ENCODE assay signal across 30 mouse cellular contexts in the genomic region with DNA sequence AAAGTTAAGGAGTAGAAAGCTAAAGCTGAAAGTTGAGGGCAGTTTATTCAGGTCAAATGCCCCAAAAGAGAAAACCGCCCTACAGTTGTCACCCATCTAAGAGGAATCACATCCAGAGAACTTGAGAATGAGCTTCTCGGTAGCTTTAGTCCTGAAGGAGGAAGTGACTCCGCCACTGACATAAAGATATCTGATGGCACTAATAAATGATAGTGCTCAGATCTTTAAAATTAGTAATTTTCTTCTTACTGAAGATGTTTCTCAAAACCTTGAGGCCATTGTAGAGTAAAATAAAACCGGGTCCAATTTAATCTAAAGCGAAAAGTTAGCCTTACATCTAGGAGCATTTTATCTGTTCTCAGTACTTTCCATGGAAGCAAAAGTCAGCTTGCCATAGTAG.
"Had no signal": no experiment of that assay in that cellular context is flagged by ENCODE, and none has a peak within 500 bp of the region (broad histone marks: within the 10 kb centered on the region; RNA-seq: fewer than 3 reads in every experiment).

No protein-coding gene starts in this region.

- H3K9me3 ChIP-seq: heart, embryonic 12.5 days; heart, embryonic 13.5 days; heart, embryonic 15.5 days; hindbrain, embryonic 10.5 days; hindbrain, embryonic 12.5 days; hindbrain, embryonic 13.5 days; hindbrain, embryonic 15.5 days; intestine, embryonic 15.5 days; kidney, embryonic 15.5 days had no signal

- H3K4me1 ChIP-seq: heart, embryonic 12.5 days; heart, embryonic 13.5 days; heart, embryonic 15.5 days; hindbrain, embryonic 10.5 days; hindbrain, embryonic 12.5 days; hindbrain, embryonic 13.5 days; hindbrain, embryonic 15.5 days; intestine, embryonic 15.5 days; kidney, embryonic 15.5 days had no signal

- H3K9ac ChIP-seq: heart, embryonic 12.5 days; heart, embryonic 13.5 days; heart, embryonic 15.5 days; hindbrain, embryonic 12.5 days; hindbrain, embryonic 13.5 days; hindbrain, embryonic 14.5 days; hindbrain, embryonic 15.5 days; intestine, embryonic 15.5 days; kidney, embryonic 15.5 days had no signal

- H3K4me3 ChIP-seq: heart, embryonic 12.5 days; heart, embryonic 13.5 days; heart, embryonic 15.5 days; hindbrain, embryonic 10.5 days; hindbrain, embryonic 12.5 days; hindbrain, embryonic 13.5 days; hindbrain, embryonic 15.5 days; intestine, embryonic 15.5 days; kidney, embryonic 15.5 days; layer of hippocampus, adult 2 months; left cerebral cortex, adult 2 months had no signal

- H3K27ac ChIP-seq: heart, embryonic 13.5 days; heart, embryonic 15.5 days; hindbrain, embryonic 10.5 days; hindbrain, embryonic 12.5 days; hindbrain, embryonic 13.5 days; hindbrain, embryonic 14.5 days; hindbrain, embryonic 15.5 days; hindbrain, postnatal 0 days; intestine, embryonic 15.5 days; kidney, embryonic 15.5 days; kidney, postnatal 0 days; layer of hippocampus, adult 2 months; left cerebral cortex, adult 2 months had no signal

- DNase-seq: heart, postnatal 10 days; heart, postnatal 14 days; heart, postnatal 36 days; heart, postnatal 4 days; kidney, adult 11 months; kidney, adult 18-20 months; kidney, adult 2 months; kidney, adult 8-10 months; kidney, adult 9 months; kidney, postnatal 10 days; kidney, postnatal 14 days; kidney, postnatal 25 days; kidney, postnatal 36 days; kidney, postnatal 4 days; layer of hippocampus, adult 9-11 months; layer of hippocampus, postnatal 36 days had no signal

- H3K36me3 ChIP-seq: heart, embryonic 12.5 days; heart, embryonic 13.5 days; heart, embryonic 15.5 days; hindbrain, embryonic 10.5 days; hindbrain, embryonic 12.5 days; hindbrain, embryonic 13.5 days; hindbrain, embryonic 15.5 days; intestine, embryonic 15.5 days; kidney, embryonic 15.5 days had no signal

- H3K27me3 ChIP-seq: heart, embryonic 12.5 days; heart, embryonic 13.5 days; heart, embryonic 15.5 days; hindbrain, embryonic 12.5 days; hindbrain, embryonic 13.5 days; hindbrain, embryonic 15.5 days; intestine, embryonic 15.5 days; kidney, embryonic 15.5 days had no signal
